Mouse (Mus musculus) G1E (cell line): ENCODE data around the gene Ncapg. TPM values are rescaled to one million over a fixed set of nuclear protein-coding genes. Genes with fewer than 3 reads are reported as not detected.
"Not testable (repeated sequence)": the region's sequence is repeated elsewhere in the genome, so short reads cannot be mapped to it uniquely, and the experiment has no call there.

Experiments
- ATAC-seq: 2 replicates; pipeline ENCODE4 v1.8.0; 2016; ENCODE audit warnings: mild to moderate bottlenecking; ENCODE audit not compliant: insufficient number of reproducible peaks, poor library complexity, low FRiP score, severe bottlenecking; ENCODE audit errors: extremely low read depth
- DNase-seq: peaks from one replicate; pipeline ENCODE4 v3.0.0; 2012; ENCODE audit warnings: low spot score
- H3K27me3 ChIP-seq: 2 replicates; pipeline ENCODE4 v1.6.1; 2012; ENCODE audit warnings: mild to moderate bottlenecking, low read length, inconsistent platforms; ENCODE audit not compliant: insufficient read depth
- H3K36me3 ChIP-seq: replicated peaks from 2 replicates; pipeline ENCODE3; 2012; ENCODE audit warnings: mild to moderate bottlenecking, inconsistent platforms
- H3K4me1 ChIP-seq: 2 replicates; pipeline ENCODE4 v1.6.1; 2012; ENCODE audit warnings: low read depth, low read length, inconsistent platforms, mixed read lengths; ENCODE audit not compliant: insufficient read depth
- H3K4me3 ChIP-seq: 2 replicates; pipeline ENCODE4 v1.5.1; 2012; ENCODE audit warnings: low read depth, mild to moderate bottlenecking, inconsistent platforms, low read length, moderate library complexity, mixed read lengths
- H3K9me3 ChIP-seq: replicated peaks from 2 replicates; pipeline ENCODE4 v1.6.1; 2012; ENCODE audit warnings: inconsistent platforms
- CTCF ChIP-seq: IDR thresholded peaks from 2 replicates; pipeline ENCODE4 v1.5.1; 2012; ENCODE audit warnings: low read depth, low read length, inconsistent platforms, mixed read lengths
- GATA1 ChIP-seq: IDR thresholded peaks from 2 replicates; pipeline ENCODE4 v1.6.1; 2012; ENCODE audit warnings: borderline replicate concordance, low read length, inconsistent platforms, mixed read lengths
- GATA2 ChIP-seq: IDR thresholded peaks from 2 replicates; pipeline ENCODE4 v1.6.1; 2012; ENCODE audit warnings: low read depth, low read length, inconsistent platforms, borderline replicate concordance
- POLR2AphosphoS5 ChIP-seq: IDR thresholded peaks from 2 replicates; pipeline ENCODE4 v1.6.1; 2012; ENCODE audit warnings: low read depth, low read length, inconsistent platforms; ENCODE audit not compliant: insufficient replicate concordance
- TAL1 ChIP-seq: conservative IDR thresholded peaks from 2 replicates; pipeline ENCODE4 v1.6.1; 2012; ENCODE audit warnings: low read depth, low read length, inconsistent platforms, mixed read lengths
- polyA plus RNA-seq: library from polyadenylated mRNA; stranded (reverse); fragments of >175 nt; gene quantifications from 2 replicates; pipeline ENCODE4 v1.2.3, GENCODE M21; 2012
- total RNA-seq, 2 experiments: library from RNA; stranded (forward) in 1 of 2; stranded (reverse) in 1 of 2; fragments of 200-1000 nt in 1 of 2; fragments of >200 nt in 1 of 2; fragmentation: Nextera tagmentation in 1 of 2; gene quantifications; 2 replicates each; pipeline ENCODE4 v1.2.3; 2014 to 2017

Gene Ncapg
- total and polyA plus RNA-seq, 3 experiments, result 9.2 to 157 (median 155) TPM

- no peak for TF ChIP-seq GATA1
- H3K4me3 ChIP-seq, result no peak overlapping the region
Observed at GRCm38 (mm10) chr5:45639715-45640092, 30.0 kb upstream of the Ncapg start.

DNA sequence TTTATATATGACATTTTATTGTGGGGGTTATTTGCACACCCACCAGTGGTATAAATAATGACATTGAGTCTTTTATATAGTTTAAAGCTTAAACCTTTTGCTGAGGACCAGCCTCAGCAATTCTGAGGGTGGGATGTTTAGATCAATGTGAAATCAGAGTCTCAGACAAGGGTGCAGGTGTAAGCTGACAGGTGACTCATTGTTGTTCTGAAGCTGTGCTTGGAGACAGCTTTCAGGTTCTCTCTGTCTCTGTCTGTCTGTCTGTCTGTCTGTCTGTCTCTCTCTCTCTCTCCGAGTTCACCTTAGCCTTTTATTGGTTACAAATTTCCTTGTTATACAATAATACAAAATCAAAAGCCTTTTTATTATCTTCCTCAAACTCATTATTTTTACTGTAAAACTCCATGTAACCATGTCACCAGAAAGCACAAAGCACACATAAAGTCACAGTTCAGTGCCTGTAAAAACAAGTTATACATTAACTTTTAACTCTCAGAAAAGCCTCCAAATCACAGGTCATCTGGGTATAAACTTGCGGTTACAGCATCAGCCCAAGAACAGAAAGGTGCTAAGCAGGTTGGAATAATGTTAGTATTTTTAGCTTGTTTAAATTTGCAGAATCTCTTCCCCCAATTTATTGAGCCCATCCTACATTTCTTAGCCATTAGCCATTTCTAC is 18.6 kb upstream of the Ncapg start:
- Histone ChIP-seq H3K4me3 (no peak overlapping the region), H3K36me3 (no peaks in the 10 kb centered on the region), H3K4me1 (no peaks in the 10 kb centered on the region), H3K27me3 (peaks cover 4% of the 10 kb centered on the region; the same call in 1 of the 2 replicates), H3K9me3 (no peaks in the 10 kb centered on the region)
- no peak for DNase-seq
- TF ChIP-seq POLR2AphosphoS5, result no peak
- TF ChIP-seq GATA1, result no peak
- no peak for TF ChIP-seq GATA2
- no peak for TF ChIP-seq TAL1
- no peak for TF ChIP-seq CTCF
- no peak for ATAC-seq

More at GRCm38 (mm10) chr5:45639715-45640092, 30.0 kb upstream of the Ncapg start:
- no peaks in the 10 kb centered on the region for H3K9me3 ChIP-seq
- ATAC-seq (no peak), DNase-seq (no peak)
- H3K4me1 ChIP-seq, result peaks cover 3% of the 10 kb centered on the region; the same call in 1 of the 2 replicates
- H3K36me3 ChIP-seq, result no peaks in the 10 kb centered on the region
- peaks cover 16% of the 10 kb centered on the region for H3K27me3 ChIP-seq

- H3K4me3 ChIP-seq, ATAC-seq, H3K4me1 ChIP-seq, DNase-seq, H3K27me3 ChIP-seq, H3K36me3 ChIP-seq: not testable (repeated sequence)
- H3K9me3 ChIP-seq, result peaks cover 12% of the 10 kb centered on the region
Observed at GRCm38 (mm10) chr5:45658406-45658805, 11.3 kb upstream of the Ncapg start.

- TF ChIP-seq GATA2 (no peak), TAL1 (no peak), POLR2AphosphoS5 (no peak), GATA1 (no peak), CTCF (no peak)
- H3K4me3 ChIP-seq, result no peak overlapping the region; the same call in 1 of the 2 replicates
- peaks cover 12% of the 10 kb centered on the region for H3K36me3 ChIP-seq
- DNase-seq, result peak; percentile 21
- no peaks in the 10 kb centered on the region for H3K9me3 ChIP-seq
- H3K27me3 ChIP-seq, result no peaks in the 10 kb centered on the region
- ATAC-seq, result no peak
- H3K4me1 ChIP-seq, result peaks cover 9% of the 10 kb centered on the region
Observed at GRCm38 (mm10) chr5:45668324-45668723, 1.4 kb upstream of the Ncapg start.

- Histone ChIP-seq H3K9me3 (no peaks in the 10 kb centered on the region), H3K36me3 (peaks cover 12% of the 10 kb centered on the region), H3K4me3 (peak overlapping the region; percentile 88), H3K27me3 (no peaks in the 10 kb centered on the region), H3K4me1 (peaks cover 9% of the 10 kb centered on the region)
- ATAC-seq (no peak), DNase-seq (no peak)
- TF ChIP-seq GATA1 (no peak), POLR2AphosphoS5 (no peak), CTCF (no peak), GATA2 (no peak), TAL1 (no peak)
Observed at GRCm38 (mm10) chr5:45668831-45669230, 888 bp upstream of the Ncapg start.

DNA sequence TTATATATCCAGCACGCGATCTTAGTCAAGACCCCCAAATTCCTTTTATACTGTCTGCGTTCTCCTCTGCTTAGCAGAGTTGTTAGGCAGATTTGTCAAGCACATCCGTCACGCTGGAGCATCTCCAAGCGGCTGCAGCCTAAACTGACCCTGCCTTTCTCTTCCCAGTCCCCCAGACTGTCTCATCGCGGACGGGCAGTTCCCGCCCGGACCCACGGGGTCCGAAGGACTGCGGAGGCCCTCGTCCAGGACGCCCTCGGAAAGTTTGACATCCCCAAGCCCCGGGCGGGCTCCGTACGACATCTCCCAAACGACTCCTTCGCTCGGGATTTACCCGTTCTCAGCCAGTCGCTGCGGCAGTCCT is 503 bp upstream of the Ncapg start:
- peaks cover 12% of the 10 kb centered on the region for H3K36me3 ChIP-seq
- TF ChIP-seq GATA1 (no peak), CTCF (no peak), POLR2AphosphoS5 (no peak), TAL1 (no peak), GATA2 (no peak)
- peak; percentile 11; the same call in 1 of the 2 replicates for ATAC-seq

GRCm38 (mm10) chr5:45670280-45670670 is 556 bp downstream of the Ncapg start:
- no peak for ATAC-seq
- DNase-seq, result no peak
- no peaks in the 10 kb centered on the region for H3K9me3 ChIP-seq

More for the DNA sequence above, 503 bp upstream of the Ncapg start:
- Histone ChIP-seq H3K4me1 (peaks cover 9% of the 10 kb centered on the region), H3K9me3 (no peaks in the 10 kb centered on the region), H3K27me3 (no peaks in the 10 kb centered on the region), H3K4me3 (peak overlapping the region; percentile 88)
- DNase-seq, result no peak

More at GRCm38 (mm10) chr5:45670280-45670670, 556 bp downstream of the Ncapg start:
- Histone ChIP-seq H3K36me3 (peaks cover 19% of the 10 kb centered on the region), H3K4me3 (peak overlapping the region; percentile 88), H3K4me1 (peaks cover 9% of the 10 kb centered on the region), H3K27me3 (no peaks in the 10 kb centered on the region)
- TF ChIP-seq POLR2AphosphoS5 (no peak), GATA2 (no peak), CTCF (no peak), TAL1 (no peak), GATA1 (no peak)
